Mouse (Mus musculus) induced T-regulatory cell, adult 2 months (primary cell): ENCODE results near the gene Hoxa10.
A peak's percentile ranks its signal among the peaks of the same experiment; 100 is the strongest.

Experiments
- DNase-seq: peaks from one replicate; pipeline ENCODE4 v3.0.0-alpha.2; 2012; ENCODE audit warnings: low read depth

The Hoxa10 gene

DNA sequence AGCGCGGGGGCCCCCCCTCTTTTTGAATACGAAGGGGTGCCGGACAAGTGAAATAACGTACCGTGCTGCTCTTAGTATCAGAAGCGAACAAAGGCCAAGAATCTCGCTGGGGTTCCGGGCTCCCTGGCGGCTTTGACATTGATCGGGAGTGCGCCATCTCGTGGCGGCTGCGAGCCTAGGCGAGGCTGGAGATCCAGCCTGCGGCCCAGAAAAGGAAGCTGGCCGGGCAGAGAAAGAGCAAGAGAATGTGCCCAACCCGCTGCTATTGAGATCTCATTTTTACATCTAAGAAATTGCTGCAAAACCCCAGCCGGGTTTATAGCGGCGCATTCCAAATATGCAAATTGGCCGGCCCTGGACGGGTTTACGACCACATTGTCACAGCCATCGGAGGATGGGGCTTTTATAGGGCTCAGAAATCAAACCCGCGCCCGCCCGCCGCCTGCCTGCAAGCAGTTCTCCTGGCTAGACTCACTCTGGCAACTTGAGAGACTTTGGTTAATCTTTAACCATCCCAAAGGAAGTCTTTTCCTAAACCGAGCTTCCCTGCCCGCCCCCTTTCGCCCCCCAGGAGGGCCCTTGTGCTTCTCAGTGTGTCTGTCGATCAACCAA, at the start of gene Hoxa10:
Gene Hoxa10 (minus strand): TSS at position 466 of the 612 bp plus-strand sequence.
- peak; percentile 85 for DNase-seq

DNA sequence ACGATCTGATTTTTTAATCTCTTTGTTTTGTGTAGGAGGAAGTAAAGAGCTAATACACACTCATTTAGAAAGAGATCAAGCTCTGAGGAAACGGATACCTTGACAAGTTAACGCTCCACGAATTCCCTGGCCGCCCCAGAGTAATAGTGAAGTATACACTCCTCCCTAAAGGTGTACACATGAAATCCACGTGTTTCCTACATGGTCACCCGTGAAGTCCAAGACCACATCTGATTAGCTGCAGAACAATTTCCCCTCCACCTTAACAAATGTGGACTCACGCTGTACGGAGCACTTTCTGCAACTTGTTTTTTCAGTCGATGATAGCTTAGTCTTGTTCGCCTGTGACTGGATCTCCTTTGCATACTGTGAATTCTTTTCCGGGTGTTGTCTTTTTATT, 49.5 kb upstream of the Hoxa10 start:
- no peak for DNase-seq

DNA sequence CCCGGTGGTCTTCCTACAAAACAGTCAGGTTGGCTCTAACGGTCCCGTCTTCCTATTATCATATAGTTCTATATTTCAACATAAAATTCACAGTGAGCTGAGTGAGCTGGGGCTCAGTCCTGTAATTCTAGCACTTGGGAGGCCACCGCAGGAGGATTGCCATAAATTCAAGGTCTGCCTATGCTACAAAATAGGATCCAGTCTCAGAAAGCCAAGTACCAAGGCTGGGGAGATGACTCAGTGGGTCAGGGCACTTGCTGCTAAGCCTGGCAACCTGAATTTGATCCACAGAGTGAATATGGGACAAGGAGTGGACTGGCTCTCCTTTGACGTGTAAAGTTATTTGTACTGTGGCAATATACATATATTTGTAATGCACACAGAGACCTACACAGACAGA, 43.2 kb upstream of the Hoxa10 start:
- no peak for DNase-seq

DNA sequence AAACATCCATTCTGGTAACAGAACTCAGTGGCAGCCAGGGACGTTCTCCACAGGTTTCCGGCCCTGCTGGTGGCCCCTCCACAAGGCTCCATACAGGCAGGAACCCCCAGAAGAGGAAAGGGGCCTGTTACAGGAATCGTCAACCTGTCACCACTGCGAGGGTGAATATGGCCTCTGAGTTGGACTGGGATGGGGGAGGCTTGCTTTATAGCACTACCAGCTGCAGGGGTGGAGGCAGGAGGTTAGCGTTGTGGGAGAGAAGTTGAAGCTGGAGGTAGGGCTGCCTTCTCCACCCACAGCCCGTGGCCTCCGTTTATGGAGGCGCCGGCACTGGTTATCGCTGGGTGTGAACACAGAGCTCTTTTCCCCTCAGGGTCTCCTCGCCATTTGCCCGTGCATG, 40.4 kb upstream of the Hoxa10 start:
- no peak for DNase-seq

DNA sequence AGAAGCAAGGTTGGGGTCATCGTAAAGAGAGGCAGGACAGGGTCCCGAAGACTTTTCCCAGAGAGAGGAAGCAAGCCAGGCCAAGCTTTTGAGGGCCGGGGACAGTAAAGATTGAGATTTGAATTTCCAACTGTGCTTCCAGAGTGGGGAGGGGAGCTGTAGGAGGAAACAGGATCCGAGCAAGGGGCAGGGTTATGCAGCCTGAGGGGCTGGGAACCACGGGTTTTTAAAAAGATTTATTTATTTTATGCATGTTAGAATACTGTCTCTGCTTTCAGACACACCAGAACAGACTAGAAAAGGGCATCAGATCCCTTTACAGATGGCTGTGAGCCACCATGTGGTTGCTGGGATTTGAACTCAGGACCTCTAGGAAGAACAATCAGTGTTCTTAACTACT, 36.3 kb upstream of the Hoxa10 start:
- DNase-seq, result no peak

DNA sequence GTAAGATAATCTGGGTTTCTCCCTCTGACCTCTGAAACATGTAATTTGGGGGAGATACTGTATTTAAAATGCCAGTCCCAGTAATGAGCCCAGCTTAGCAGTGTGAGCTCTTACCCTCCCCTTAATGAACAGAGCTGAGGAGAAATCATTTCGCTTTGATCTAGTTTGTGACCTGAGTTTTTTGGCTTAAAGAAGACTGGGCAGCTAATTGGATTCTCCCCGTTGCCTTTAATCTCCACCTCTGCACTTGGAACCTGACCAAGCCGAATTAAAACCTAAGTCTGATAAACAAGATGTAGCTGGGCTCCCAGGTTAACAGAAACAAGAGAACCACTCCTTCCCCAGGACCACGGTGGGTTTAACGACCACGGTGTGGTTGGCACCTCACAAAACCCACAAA, 35.7 kb upstream of the Hoxa10 start:
- no peak for DNase-seq

DNA sequence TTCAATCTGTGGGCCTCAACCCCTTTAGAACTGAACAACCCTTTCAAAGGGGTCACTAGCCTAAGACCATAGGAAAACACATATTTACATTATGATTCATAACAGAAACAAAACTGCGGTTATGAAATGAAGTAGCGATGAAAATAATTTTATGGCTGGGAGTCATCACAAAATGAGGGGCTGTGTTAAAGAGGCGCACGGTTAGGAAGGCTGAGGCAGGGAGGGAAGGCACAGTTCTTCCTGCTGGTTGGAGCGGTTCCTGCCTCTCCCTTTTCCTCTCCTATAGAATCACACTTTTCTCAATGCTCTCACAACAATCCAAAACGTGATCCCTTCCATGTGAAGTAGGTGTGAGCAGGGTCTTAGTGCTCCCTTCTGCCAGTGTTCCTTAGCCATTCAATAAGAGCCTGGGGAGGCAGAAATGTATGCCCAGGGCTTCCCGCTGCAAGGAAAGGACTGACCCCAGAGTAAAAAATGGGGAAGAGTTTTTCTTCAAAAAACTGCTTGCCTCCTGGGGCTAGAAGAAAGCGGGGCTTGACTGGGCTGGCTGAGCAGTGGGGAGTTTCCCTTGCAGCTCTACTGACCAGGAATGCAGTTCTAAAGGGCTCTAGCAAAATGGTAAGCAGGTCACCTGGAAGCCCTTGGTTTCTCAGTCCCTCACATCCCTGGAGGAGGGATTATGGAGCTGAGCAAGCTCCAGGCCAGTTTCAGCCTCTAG, 35.1 kb upstream of the Hoxa10 start:
- no peak for DNase-seq

DNA sequence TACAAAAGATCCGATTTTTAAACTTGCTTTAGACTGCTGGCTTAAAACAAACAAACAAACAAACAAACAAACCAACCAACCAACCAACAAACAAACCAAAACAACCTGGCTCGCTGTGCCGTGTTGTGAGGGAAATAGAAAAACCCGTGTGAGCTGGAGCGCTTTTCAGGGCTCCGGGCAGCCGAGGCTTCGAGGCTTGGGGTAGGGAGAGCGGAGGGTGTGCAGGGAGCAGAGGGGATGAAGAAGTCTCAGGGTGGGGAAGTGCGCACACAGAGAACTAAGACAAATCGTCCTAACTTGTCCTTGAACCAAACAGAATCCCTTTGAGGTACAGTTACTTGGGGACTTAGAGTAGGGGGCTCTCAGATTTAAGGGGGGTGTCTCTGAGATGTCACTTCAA, 33.9 kb upstream of the Hoxa10 start:
- no peak for DNase-seq

DNA sequence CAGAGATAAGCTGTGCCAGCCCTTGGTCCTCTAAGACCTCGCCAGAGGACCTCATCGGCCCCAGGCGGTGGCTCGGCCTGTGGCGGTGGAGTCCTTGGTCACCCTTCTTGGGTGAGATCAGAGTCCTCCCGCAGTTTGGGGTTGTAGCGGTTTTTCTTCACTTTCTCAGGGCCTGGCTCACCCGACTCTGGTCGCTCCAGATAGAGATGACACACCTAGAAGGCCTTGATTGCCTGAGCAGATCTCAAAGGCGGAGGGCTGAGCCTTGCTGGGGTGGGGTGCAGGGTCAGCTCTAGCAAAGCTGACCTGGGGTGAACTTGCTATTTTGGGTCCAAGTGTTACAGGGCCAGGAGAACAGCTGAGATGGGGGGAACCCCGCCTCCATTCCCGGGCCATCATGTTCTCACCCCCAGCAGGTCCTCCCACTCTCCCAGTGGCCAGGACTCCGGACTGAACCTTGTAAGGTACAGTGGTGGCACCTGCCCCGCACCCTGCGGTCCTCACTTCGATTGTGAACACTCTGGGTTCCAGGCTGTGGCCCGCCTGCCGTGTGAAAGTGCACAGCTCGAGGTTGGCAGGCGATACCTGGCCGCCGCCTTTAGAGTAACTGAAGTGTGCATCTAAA, 33.1 kb upstream of the Hoxa10 start:
- DNase-seq, result no peak

DNA sequence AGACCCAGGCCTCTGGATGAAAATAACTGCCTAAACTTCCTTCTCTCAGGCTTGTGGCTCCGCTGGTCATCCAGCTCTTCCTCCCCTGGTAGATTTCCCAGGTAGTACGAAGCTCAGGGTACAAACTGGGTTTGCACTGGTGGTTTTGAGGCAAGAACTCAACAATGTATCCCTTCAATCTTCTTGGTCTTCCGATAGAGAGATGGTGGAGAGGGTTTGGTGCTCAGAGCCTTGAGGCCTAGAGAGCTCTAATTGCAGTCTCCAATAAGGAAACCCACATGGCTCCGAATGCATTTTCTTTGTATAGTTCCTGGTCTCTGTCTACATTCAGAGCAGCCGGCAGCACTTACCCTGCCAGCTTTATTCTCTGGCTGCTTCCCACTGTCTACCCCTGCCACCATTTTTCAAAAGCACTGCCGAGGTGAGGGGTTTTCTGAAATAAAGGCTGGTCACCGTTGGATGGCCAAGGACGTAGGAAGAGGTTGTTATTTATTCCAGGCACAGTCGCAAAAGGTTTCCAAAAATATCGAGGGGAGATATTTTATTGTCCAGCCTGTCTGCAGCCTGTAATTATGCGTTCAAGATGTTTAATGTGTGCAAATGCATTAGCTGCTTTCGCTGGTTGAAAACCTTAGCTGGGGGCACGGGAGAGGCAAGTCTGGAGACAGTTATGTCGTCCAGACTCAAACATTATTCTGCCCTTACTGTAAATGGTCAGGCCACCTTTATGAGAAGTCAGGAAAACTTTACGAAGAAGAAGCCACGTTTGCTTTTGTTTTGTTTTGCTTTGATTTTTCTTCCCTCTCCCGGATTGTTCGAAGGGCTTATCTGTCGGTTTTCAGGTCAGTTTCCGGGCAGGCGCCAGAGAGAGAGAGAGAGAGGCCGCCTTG, 32.4 kb upstream of the Hoxa10 start:
- no peak for DNase-seq

DNA sequence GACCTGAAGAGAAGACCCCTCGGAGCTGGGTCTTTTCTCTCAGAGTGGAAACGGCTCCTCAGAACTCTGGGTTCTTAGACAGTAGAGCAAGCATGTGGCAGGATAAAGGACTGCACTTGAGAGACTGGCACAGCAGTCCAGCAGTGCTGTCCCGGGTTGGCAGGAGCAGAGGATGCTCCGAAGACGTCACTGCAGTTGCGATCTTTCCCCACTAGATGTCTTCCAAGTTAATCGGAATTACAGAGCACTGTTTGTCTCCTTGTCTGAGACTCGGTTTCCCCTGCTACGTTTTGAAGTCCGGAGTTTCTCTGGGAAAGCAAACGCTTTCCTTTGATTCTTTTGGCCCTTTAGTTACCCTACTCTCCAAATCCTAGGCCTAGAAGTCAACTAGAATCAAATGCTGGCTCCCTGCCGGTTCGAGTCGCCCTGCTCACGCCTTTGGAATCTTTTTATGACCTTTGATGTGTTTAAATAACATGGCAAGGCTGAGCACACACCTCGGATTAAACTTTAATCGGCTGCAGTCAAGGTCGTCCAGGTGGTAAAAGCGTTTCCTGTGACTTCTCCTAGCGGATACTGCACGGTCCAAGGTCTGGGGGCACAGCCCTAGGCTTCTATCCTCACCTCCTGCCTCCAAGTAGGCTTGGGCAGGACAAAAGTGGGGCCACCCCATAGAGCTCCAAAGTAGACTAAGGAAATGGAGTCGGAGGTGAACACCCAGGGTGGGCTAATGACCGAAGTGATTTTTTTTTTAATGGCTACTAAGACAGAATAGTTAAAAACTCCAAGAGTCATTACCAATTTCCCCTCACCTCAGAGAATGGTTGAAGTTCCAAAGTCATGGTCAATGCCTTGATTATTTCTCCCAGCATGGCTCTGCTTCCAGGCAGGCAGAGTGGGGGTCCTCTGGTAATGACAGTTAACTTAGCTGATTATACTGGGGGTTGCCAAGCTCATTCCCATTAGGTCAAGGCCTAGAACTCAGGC, 30.1 kb upstream of the Hoxa10 start:
- peak; percentile 72 for DNase-seq

DNA sequence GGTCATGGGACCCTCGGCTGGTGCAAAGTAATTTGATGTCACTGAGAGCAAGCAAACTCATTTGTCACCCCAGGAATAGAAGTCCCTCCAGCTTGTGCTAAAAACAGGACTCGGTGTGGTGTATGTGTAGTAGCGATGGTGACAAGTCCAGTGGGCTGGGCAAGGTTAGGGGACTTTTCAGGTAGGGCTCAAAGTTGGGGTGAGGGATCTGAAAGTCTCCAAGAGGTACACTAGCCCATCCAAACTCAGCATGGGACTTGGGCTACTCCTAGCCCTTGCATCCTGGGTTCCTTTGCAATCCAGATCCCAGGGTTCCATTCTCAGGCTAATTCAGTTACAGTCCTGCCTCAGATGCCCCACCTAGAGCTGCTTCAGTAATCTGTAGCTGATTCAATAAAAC, 28.1 kb upstream of the Hoxa10 start:
- DNase-seq, result no peak

DNA sequence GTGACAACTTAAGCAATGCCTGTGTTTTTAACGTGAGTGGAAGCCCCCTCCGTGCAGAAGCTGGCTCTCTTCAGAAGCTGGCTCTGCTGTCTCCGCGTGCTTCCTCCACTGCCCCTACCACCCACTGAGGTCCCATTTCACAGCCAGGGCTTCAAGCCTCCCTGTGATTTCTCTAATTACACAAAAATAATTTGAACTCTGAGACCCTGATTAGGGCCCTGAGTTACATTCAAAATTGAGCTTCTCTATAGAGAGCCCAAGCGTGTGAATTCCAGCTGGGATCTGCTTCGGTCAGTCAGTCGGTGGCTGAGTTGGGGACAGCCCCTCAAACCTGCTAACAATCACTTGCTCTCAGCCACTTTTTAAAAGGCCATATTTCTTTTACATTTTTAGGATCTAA, 27.7 kb upstream of the Hoxa10 start:
- DNase-seq, result no peak

DNA sequence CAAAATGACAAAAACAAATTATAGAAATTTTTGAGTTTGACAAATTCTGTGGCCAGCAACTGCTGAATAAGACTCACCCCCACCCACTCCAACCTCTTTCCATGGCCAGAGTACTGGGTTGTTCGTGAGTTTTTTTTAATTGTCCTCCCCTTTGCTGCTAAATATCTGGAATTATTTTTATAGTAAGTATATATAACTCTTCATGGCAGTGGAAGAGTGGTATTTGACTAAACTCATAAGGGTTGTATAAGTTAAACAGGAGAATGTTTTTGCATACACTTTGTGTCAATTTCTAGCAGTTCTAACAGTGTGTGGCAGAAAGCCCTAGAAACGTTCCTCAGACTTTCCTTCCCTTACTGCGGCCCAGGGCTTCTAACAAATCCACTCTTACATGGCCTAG, 27.0 kb upstream of the Hoxa10 start:
- no peak for DNase-seq

DNA sequence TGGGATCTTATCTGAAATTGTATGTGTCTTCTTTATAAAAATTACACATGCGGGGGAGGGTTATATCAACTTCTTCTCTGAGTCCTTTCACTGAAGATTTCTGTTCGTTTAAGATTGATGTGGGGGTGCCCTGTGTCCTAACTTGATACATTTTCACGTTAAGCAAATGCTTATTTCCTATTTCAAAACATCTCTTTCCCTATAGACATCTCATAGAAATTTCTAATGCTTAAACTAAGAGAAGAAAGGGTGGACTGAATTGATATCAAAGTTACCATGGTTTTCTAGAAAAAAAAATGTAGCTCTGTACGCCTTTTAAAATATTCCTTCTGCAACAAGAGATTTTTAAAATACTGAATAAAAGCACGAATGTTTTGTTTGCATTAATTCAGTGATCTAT, 26.6 kb upstream of the Hoxa10 start:
- no peak for DNase-seq

DNA sequence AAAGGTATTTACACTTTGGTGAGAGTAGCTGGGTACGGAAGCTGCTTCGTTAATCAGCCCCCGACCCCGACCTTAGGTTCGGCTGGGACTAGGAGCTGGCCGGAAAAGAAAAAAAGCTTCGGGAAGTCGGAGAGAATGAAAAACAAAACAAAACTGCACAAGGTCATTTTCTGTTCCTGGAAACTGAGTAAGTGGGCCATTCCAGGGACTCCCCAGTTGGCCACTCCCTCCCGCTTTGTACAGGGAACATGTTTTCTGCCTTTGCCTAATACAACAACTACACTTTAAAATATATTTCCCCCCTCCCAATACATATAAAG, 26.0 kb upstream of the Hoxa10 start:
- no peak for DNase-seq

DNA sequence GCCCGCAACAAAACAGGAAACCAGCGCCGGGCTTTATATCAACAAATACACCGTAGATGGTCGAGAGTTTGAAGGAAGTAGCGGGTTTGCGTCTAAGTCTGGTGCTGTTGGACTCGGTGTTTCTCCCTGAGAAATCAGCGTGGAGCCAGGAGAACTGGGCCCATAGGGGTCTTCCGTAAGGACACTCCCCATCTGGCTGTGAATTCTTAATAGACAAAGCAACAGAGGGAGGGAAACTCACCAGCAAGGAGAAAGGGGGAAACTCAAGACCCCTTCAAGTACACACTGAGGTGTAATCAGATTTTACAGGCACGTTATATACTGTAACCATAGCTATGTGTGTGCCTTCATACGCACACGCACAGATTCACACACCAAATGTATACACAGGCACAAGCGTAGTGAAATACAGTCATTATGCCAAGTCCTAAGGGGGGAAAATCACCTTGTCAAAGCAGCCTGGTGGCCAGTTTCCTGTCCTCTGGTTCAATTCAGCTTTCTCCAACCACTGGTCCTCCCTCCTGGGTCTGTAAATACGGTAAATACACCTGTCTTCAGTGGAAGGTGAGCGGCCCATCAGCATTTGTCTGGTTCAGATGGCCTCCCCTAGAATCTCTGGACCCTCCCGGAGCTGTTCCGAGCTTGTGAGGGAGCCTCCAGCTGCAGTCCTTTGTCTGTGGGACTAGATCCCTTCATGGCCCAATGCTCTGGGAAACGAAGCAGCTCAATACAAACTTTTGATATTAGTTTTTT, 25.4 kb upstream of the Hoxa10 start:
- DNase-seq, result no peak

DNA sequence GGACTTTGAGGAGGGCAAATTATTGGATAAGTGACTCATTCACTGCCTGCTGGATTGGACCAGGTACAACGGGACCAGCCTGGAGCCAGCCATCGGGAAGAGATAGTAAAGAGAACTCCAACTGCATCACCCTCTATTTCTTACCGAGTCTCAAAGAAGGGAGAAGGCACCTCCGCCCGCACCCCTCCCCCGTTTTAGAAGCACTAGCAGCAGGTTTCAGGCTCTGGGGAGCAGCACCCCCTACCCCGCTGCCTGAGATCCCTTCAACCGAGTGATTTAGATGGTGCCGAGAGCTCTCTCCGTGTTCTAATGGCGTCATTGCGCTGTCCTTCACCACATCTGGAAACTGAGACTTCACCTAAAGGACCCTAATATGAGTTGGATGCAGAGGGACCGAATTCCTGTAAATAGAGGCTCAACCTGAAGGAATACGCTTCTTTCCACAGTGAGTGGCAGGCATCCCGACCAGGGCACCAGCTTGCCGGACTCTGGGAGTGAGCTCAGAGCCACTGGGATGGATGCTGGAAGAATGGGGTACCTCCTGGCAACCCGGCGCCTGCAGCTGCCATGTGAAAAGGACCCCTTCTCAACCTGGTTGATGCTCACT, 24.8 kb upstream of the Hoxa10 start:
- DNase-seq, result no peak

DNA sequence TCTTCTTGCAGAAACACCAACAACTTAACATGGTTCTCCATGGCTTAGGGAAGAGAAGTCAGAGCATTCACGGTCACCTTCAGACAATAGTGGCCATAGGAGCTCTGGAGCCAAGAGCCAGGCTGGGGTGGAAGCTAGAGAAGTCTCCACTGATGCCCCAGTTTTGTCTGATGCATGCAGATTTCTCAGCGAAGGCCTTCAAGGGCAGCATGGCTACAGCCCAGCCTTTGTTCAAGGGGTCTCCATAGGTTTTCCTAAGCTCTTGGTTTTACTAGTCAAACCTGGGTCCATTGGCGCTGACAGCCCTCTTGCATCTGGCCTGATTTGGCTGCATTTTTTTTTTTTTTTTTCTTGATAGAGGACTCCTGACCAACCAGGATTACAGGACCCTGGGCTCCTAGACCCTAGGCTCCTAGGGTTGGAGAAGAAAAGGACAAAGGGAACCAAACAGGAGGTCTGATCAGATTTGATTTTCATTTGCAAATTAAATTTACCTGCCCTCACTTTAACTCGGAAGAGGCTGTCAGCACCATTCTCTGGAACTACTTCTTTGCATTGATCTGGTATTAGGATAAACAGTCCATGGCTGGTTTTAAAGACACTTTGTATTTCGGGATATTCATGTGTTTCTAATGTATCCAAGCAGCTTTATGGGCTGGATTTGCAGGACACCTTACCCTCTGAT, 23.6 kb upstream of the Hoxa10 start:
- no peak for DNase-seq

DNA sequence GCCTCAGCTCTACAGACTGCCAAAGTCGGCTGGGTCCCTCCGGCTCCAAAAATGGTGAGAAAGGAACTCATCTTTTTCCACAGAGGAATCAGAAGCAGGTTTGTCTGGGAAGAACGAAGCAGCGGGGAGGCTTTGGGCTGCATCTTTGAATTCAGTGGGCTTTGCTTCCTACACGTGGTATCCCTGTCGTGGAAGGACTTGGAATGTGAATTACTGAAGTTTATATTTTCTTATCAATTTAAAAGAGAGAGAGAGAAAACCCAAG, 22.6 kb upstream of the Hoxa10 start:
- no peak for DNase-seq
